Mouse (Mus musculus): ENCODE data around the gene Oasl2. TPM values are rescaled to one million over a fixed set of nuclear protein-coding genes. Genes with fewer than 3 reads are reported as not detected.
"Not testable (repeated sequence)": the region's sequence is repeated elsewhere in the genome, so short reads cannot be mapped to it uniquely, and the experiment has no call there.

Gene Oasl2
- polyA plus RNA-seq, 1 experiment from 2014 or later: 2.0 TPM

GRCm38 (mm10) chr5:114917357-114917756 is 20.6 kb downstream of the Oasl2 start:
- H3K9me3 ChIP-seq; H3K9ac ChIP-seq (replicated peaks); H3K4me1 ChIP-seq; H3K36me3 ChIP-seq; ATAC-seq (ENCODE audit: low FRiP score, low read depth); H3K27me3 ChIP-seq; H3K4me3 ChIP-seq; H3K4me2 ChIP-seq (replicated peaks); H3K27ac ChIP-seq (replicated peaks): not testable (repeated sequence)
- 91% methylated on average over 5 of the region's 5 CpGs for WGBS

GRCm38 (mm10) chr5:114921551-114922365 is 25.0 kb downstream of the Oasl2 start:
- Histone ChIP-seq H3K4me1 (no peaks in the 10 kb centered on the region; the same call in 1 of the 2 replicates), H3K4me3 (no peak overlapping the region), H3K27ac (replicated peaks) (no peak overlapping the region), H3K9me3 (no peaks in the 10 kb centered on the region), H3K9ac (replicated peaks) (no peak overlapping the region), H3K4me2 (replicated peaks) (no peak overlapping the region), H3K36me3 (no peaks in the 10 kb centered on the region), H3K27me3 (no peaks in the 10 kb centered on the region)
- no peak for ATAC-seq (ENCODE audit: low FRiP score, low read depth)
- 83% methylated on average over 19 of the region's 19 CpGs for WGBS

GRCm38 (mm10) chr5:114922366-114922731 is 25.6 kb downstream of the Oasl2 start:
- Histone ChIP-seq H3K4me1 (no peaks in the 10 kb centered on the region; the same call in 1 of the 2 replicates), H3K36me3 (no peaks in the 10 kb centered on the region), H3K4me3 (no peak overlapping the region), H3K4me2 (replicated peaks) (no peak overlapping the region), H3K27me3 (no peaks in the 10 kb centered on the region), H3K9me3 (no peaks in the 10 kb centered on the region), H3K9ac (replicated peaks) (no peak overlapping the region), H3K27ac (replicated peaks) (no peak overlapping the region)
- no peak for ATAC-seq (ENCODE audit: low FRiP score, low read depth)
- WGBS: 65% methylated on average over 10 of the region's 10 CpGs

- Histone ChIP-seq H3K9me3 (no peaks in the 10 kb centered on the region), H3K36me3 (no peaks in the 10 kb centered on the region), H3K4me2 (replicated peaks) (no peak within 1 kb of the TSS), H3K9ac (replicated peaks) (no peak within 1 kb of the TSS), H3K4me1 (no peaks in the 10 kb centered on the region; the same call in 1 of the 2 replicates), H3K4me3 (no peak within 1 kb of the TSS), H3K27ac (replicated peaks) (no peak within 1 kb of the TSS), H3K27me3 (no peaks in the 10 kb centered on the region)
- ATAC-seq (ENCODE audit: low FRiP score, low read depth): no peak
- 59% methylated on average over 15 of the region's 15 CpGs for WGBS
These were observed 26.3 kb downstream of the Oasl2 start, which contains the start of gene Oasl1 for GRCm38 (mm10) chr5:114922998-114923473. Oasl1 (plus strand) TSS chr5:114923240.

- H3K36me3 ChIP-seq: no peaks in the 10 kb centered on the region
- no peak overlapping the region for H3K4me3 ChIP-seq
- H3K4me2 ChIP-seq (replicated peaks): no peak overlapping the region
- H3K27me3 ChIP-seq: no peaks in the 10 kb centered on the region
- no peak for ATAC-seq (ENCODE audit: low FRiP score, low read depth)
- H3K4me1 ChIP-seq: no peaks in the 10 kb centered on the region; the same call in 1 of the 2 replicates
- H3K9ac ChIP-seq (replicated peaks): no peak overlapping the region
- WGBS: 52% methylated on average over 1 of the region's 1 CpGs
- no peak overlapping the region for H3K27ac ChIP-seq (replicated peaks)
- H3K9me3 ChIP-seq: no peaks in the 10 kb centered on the region
These were observed 29.5 kb downstream of the Oasl2 start for GRCm38 (mm10) chr5:114926153-114926684.

GRCm38 (mm10) chr5:114926753-114927152 is 30.0 kb downstream of the Oasl2 start:
- no peak overlapping the region for H3K27ac ChIP-seq (replicated peaks)
- H3K27me3 ChIP-seq: no peaks in the 10 kb centered on the region
- no peak overlapping the region for H3K4me3 ChIP-seq
- H3K9me3 ChIP-seq: 0 out of 2 replicates have a peak, but pooled peaks cover 2% of the 10 kb centered on the region
- WGBS: 81% methylated on average over 9 of the region's 9 CpGs
- ATAC-seq (ENCODE audit: low FRiP score, low read depth): no peak
- no peaks in the 10 kb centered on the region for H3K36me3 ChIP-seq
- no peak overlapping the region for H3K4me2 ChIP-seq (replicated peaks)
- H3K4me1 ChIP-seq: no peaks in the 10 kb centered on the region; the same call in 1 of the 2 replicates
- H3K9ac ChIP-seq (replicated peaks): no peak overlapping the region

- Histone ChIP-seq H3K9ac (replicated peaks) (no peak overlapping the region), H3K36me3 (no peaks in the 10 kb centered on the region), H3K27ac (replicated peaks) (no peak overlapping the region), H3K4me2 (replicated peaks) (no peak overlapping the region), H3K4me1 (0 out of 2 replicates have a peak, but pooled peaks cover 9% of the 10 kb centered on the region), H3K9me3 (0 out of 2 replicates have a peak, but pooled peaks cover 3% of the 10 kb centered on the region), H3K27me3 (no peaks in the 10 kb centered on the region), H3K4me3 (no peak overlapping the region)
- ATAC-seq (ENCODE audit: low FRiP score, low read depth): no peak
- 69% methylated on average over 5 of the region's 5 CpGs for WGBS
These were observed 34.9 kb downstream of the Oasl2 start for GRCm38 (mm10) chr5:114931626-114932025.

GRCm38 (mm10) chr5:114933206-114933605 is 36.5 kb downstream of the Oasl2 start:
- H3K9me3 ChIP-seq: 0 out of 2 replicates have a peak, but pooled peaks cover 3% of the 10 kb centered on the region
- H3K36me3 ChIP-seq: no peaks in the 10 kb centered on the region
- 0 out of 2 replicates have a peak, but pooled peaks cover 9% of the 10 kb centered on the region for H3K4me1 ChIP-seq
- no peak overlapping the region for H3K4me3 ChIP-seq
- H3K4me2 ChIP-seq (replicated peaks): no peak overlapping the region
- H3K27ac ChIP-seq (replicated peaks): no peak overlapping the region
- ATAC-seq (ENCODE audit: low FRiP score, low read depth): no peak
- WGBS: 88% methylated on average over 8 of the region's 8 CpGs
- H3K9ac ChIP-seq (replicated peaks): no peak overlapping the region
- H3K27me3 ChIP-seq: no peaks in the 10 kb centered on the region

GRCm38 (mm10) chr5:114935838-114936237 is 39.1 kb downstream of the Oasl2 start:
- Histone ChIP-seq H3K4me3 (no peak overlapping the region), H3K9me3 (0 out of 2 replicates have a peak, but pooled peaks cover 3% of the 10 kb centered on the region), H3K4me1 (0 out of 2 replicates have a peak, but pooled peaks cover 9% of the 10 kb centered on the region), H3K4me2 (replicated peaks) (no peak overlapping the region), H3K27ac (replicated peaks) (no peak overlapping the region), H3K27me3 (no peaks in the 10 kb centered on the region), H3K9ac (replicated peaks) (no peak overlapping the region), H3K36me3 (no peaks in the 10 kb centered on the region)
- no peak for ATAC-seq (ENCODE audit: low FRiP score, low read depth)
- 31% methylated on average over 3 of the region's 3 CpGs for WGBS

- H3K9me3 ChIP-seq; H3K27me3 ChIP-seq; ATAC-seq (ENCODE audit: low FRiP score, low read depth); H3K4me2 ChIP-seq (replicated peaks); H3K9ac ChIP-seq (replicated peaks); H3K27ac ChIP-seq (replicated peaks); H3K4me1 ChIP-seq; H3K4me3 ChIP-seq; H3K36me3 ChIP-seq: not testable (repeated sequence)
- 57% methylated on average over 3 of the region's 3 CpGs for WGBS
These were observed 44.4 kb downstream of the Oasl2 start for GRCm38 (mm10) chr5:114941138-114941537.

GRCm38 (mm10) chr5:114942074-114942765 is 45.5 kb downstream of the Oasl2 start, which contains the start of gene 2210016L21Rik:
2210016L21Rik (plus strand) TSS chr5:114942158.
- no peaks in the 10 kb centered on the region for H3K27me3 ChIP-seq
- H3K9me3 ChIP-seq: no peaks in the 10 kb centered on the region
- peak within 1 kb of the TSS; percentile 62 for H3K4me2 ChIP-seq (replicated peaks)
- peaks cover 4% of the 10 kb centered on the region; the same call in 1 of the 2 replicates for H3K4me1 ChIP-seq
- peak; percentile 91 for ATAC-seq (ENCODE audit: low FRiP score, low read depth)
- H3K27ac ChIP-seq (replicated peaks): peak within 1 kb of the TSS; percentile 72
- WGBS: 2% methylated on average over 39 of the region's 39 CpGs
- H3K4me3 ChIP-seq: peak within 1 kb of the TSS; percentile 70
- H3K36me3 ChIP-seq: peaks cover 18% of the 10 kb centered on the region
- H3K9ac ChIP-seq (replicated peaks): peak within 1 kb of the TSS; percentile 78
